18 mouse cellular contexts compared by ENCODE assay signal in the genomic region with DNA sequence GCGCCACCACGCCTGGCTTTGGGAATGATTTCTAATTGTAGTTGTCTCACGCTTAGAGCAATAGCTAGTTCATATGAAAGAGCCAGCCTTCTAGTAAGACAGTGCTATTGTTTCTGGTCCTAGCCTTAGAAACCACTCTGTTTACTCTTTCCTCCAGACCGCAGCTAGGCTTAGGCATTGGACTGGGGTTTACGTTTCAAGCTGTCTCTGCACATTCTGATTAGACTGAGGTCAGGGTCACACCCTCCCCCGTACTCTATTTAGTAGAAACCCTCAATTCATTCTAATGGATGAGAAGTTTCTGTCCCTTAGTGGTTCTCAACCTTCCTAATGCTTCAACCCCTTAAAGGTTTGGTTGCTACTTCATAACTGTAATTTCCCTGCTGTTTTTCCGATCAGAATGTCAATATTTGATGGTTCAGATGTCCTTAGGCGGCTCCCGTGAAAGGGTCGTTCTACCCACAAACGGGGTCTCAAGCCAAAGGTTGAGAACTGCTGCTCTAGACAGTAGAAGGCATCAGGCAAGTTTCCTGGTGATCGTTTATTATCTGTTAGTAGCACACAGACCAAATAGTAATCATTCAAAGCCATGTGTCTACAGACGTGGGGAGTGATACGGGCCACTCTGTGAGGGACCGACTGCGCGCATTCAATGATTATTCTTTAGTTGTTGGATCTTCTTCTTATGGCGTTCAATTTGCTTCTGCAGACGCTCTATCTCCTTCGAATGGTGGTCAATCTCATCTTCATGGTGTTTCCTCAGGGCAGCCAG. TPM values are rescaled to one million over a fixed set of nuclear protein-coding genes. Genes with fewer than 3 reads are reported as not detected.
DNase-seq lines count a peak whose midpoint lies in the region; ATAC-seq lines count a peak whose summit lies in the region.
"Had no signal": no experiment of that assay in that cellular context is flagged by ENCODE, and none has a peak within 500 bp of the region (broad histone marks: within the 10 kb centered on the region; RNA-seq: fewer than 3 reads in every experiment).

No protein-coding gene starts in this region.

- H3K4me2 ChIP-seq in heart, embryonic 13.5 days: peak overlapping the region; percentile 80
- H3K4me2 ChIP-seq: embryonic facial prominence, embryonic 13.5 days; forebrain, embryonic 13.5 days; kidney, embryonic 15.5 days; neural tube, embryonic 15.5 days had no signal

- H3K27ac ChIP-seq in heart, embryonic 13.5 days (replicated peaks): peak overlapping the region; percentile 5; the same call in 1 of the 2 replicates
- H3K27ac ChIP-seq: embryonic facial prominence, embryonic 13.5 days; forebrain, embryonic 13.5 days; layer of hippocampus, adult 2 months; neural tube, embryonic 15.5 days had no signal

- H3K4me1 ChIP-seq in heart, embryonic 13.5 days: peaks cover 33% of the 10 kb centered on the region

- no peak overlapping the region for H3K9ac ChIP-seq in heart, embryonic 13.5 days
- H3K9ac ChIP-seq: embryonic facial prominence, embryonic 13.5 days; forebrain, embryonic 13.5 days; kidney, embryonic 15.5 days; neural tube, embryonic 15.5 days had no signal

- ATAC-seq in heart, embryonic 13.5 days (ENCODE audit: extremely low read depth, insufficient number of reproducible peaks, low FRiP score, low TSS enrichment): no peak
- peak; percentile 38 for ATAC-seq in megakaryocyte progenitor cell, adult 5-6 weeks (replicated peaks; ENCODE audit: poor library complexity)
- no peak for ATAC-seq in cerebellum, adult (ENCODE audit: insufficient number of reproducible peaks, low FRiP score, low TSS enrichment)
- no peak for ATAC-seq in inflammation-experienced regulatory T-cells, adult 6 months
- ATAC-seq: forebrain, embryonic 13.5 days had no signal

- H3K4me3 ChIP-seq in heart, embryonic 13.5 days: peak overlapping the region; percentile 67; the same call in 1 of the 2 replicates
- H3K4me3 ChIP-seq: embryonic facial prominence, embryonic 13.5 days; forebrain, embryonic 13.5 days; kidney, embryonic 15.5 days; layer of hippocampus, adult 2 months; neural tube, embryonic 15.5 days had no signal

- DNase-seq in heart, postnatal 36 days: no peak
- peak; percentile 66 for DNase-seq in R1 (ENCODE audit: low read depth, low spot score)
- peak; percentile 74 for DNase-seq in liver
- DNase-seq in natural killer cell, adult 2 months (ENCODE audit: low spot score in 2 of 2): no peak
- DNase-seq: adrenal gland, postnatal 10 days; heart, adult 11 months; heart, postnatal 4 days; thymus, postnatal 36 days had no signal

- WGBS in heart, embryonic 13.5 days: 82% methylated on average over 20 of the region's 20 CpGs

- intact Hi-C loops in heart, postnatal 36 days (cut with DNase I): no loop called here

- H3K36me3 ChIP-seq in heart, embryonic 13.5 days: peaks cover 32% of the 10 kb centered on the region

- H3K27me3 ChIP-seq in heart, embryonic 13.5 days (replicated peaks): no peaks in the 10 kb centered on the region
- H3K27me3 ChIP-seq: embryonic facial prominence, embryonic 13.5 days; forebrain, embryonic 13.5 days; kidney, embryonic 15.5 days; megakaryocyte, embryonic 14.5 days; neural tube, embryonic 15.5 days had no signal

- no peaks in the 10 kb centered on the region for H3K9me3 ChIP-seq in heart, embryonic 13.5 days
- H3K9me3 ChIP-seq: embryonic facial prominence, embryonic 13.5 days; forebrain, embryonic 13.5 days; kidney, embryonic 15.5 days; megakaryocyte, embryonic 14.5 days; neural tube, embryonic 15.5 days had no signal

RNA-seq across cellular contexts. Expression of gene Atpif1, which starts 3.2 kb away (rescaled TPM):
- 1,230 and 1,350 TPM in 2 replicates for polyA plus RNA-seq in heart, embryonic 13.5 days (2015; fragmentation: Nextera tagmentation; extraction: Ambion mirVana)
- total RNA-seq in heart, postnatal 36 days (2021): 100 to 1,000 TPM; 311 to 330 TPM
- 678 and 715 TPM in 2 replicates for total RNA-seq in megakaryocyte progenitor cell, adult 5-6 weeks (2015)
- total RNA-seq in megakaryocyte progenitor cell, adult 5-6 weeks (2017): 1,407 and 1,519 TPM in 2 replicates
- polyA plus RNA-seq in inflammation-experienced regulatory T-cells, adult 6 months (2017; shearing (Covaris generic)): 100 to 1,000 TPM; 180 to 267 (median 200) TPM

RNA-seq across cellular contexts. Expression of gene Dnajc8, which starts 5.1 kb away (rescaled TPM):
- polyA plus RNA-seq in heart, embryonic 13.5 days (2015; fragmentation: Nextera tagmentation; extraction: Ambion mirVana): 103 and 116 TPM in 2 replicates
- 10 to 100 TPM; 50.9 to 63.2 TPM for total RNA-seq in heart, postnatal 36 days (2021)
- total RNA-seq in megakaryocyte progenitor cell, adult 5-6 weeks (2015): 134 and 147 TPM in 2 replicates
- 416 and 463 TPM in 2 replicates for total RNA-seq in megakaryocyte progenitor cell, adult 5-6 weeks (2017)
- polyA plus RNA-seq in inflammation-experienced regulatory T-cells, adult 6 months (2017; shearing (Covaris generic)): 100 to 1,000 TPM; 288 to 351 (median 317) TPM

RNA-seq across cellular contexts. Expression of gene Sesn2, which starts 19.9 kb away (rescaled TPM):
- polyA plus RNA-seq in heart, embryonic 13.5 days (2015; fragmentation: Nextera tagmentation; extraction: Ambion mirVana): 7.3 and 8.4 TPM in 2 replicates
- total RNA-seq in heart, postnatal 36 days (2021): 1 to 10 TPM; 3.3 to 4.1 TPM
- 2.4 and 3.4 TPM in 2 replicates for total RNA-seq in megakaryocyte progenitor cell, adult 5-6 weeks (2015)
- 2.6 and 3.0 TPM in 2 replicates for total RNA-seq in megakaryocyte progenitor cell, adult 5-6 weeks (2017)
- 1 to 10 TPM in 2 of 3 experiments, under 1 TPM in 1; 0.56 to 4.6 (median 1.9) TPM for polyA plus RNA-seq in inflammation-experienced regulatory T-cells, adult 6 months (2017; shearing (Covaris generic))

RNA-seq across cellular contexts. Expression of gene Ptafr, which starts 33.6 kb away (rescaled TPM):
- polyA plus RNA-seq in heart, embryonic 13.5 days (2015; fragmentation: Nextera tagmentation; extraction: Ambion mirVana): 0.62 and 1.2 TPM in 2 replicates
- total RNA-seq in heart, postnatal 36 days (2021): 1 to 10 TPM; 1.8 to 3.2 TPM
- total RNA-seq in megakaryocyte progenitor cell, adult 5-6 weeks (2015): 1.1 and 1.3 TPM in 2 replicates
- total RNA-seq in megakaryocyte progenitor cell, adult 5-6 weeks (2017): 2.5 and 2.9 TPM in 2 replicates
- polyA plus RNA-seq in inflammation-experienced regulatory T-cells, adult 6 months (2017; shearing (Covaris generic)): 1 to 10 TPM; 1.5 to 3.7 (median 1.9) TPM

Comparison
In these comparisons a context has a peak if more than half of its experiments do, and no peak if none do; other contexts are left out.
1. DNase-seq: peak in R1 (single experiment) and liver (single experiment); none in heart, postnatal 36 days (0 of 2) and natural killer cell, adult 2 months (0 of 2).